Mouse (Mus musculus) retina, postnatal 1 day (tissue): ENCODE measurements around the gene Hnrnpf.

Experiments
- DNase-seq: peaks from one replicate; pipeline ENCODE4 v3.0.0-alpha.2; 2012

Gene Hnrnpf

DNA sequence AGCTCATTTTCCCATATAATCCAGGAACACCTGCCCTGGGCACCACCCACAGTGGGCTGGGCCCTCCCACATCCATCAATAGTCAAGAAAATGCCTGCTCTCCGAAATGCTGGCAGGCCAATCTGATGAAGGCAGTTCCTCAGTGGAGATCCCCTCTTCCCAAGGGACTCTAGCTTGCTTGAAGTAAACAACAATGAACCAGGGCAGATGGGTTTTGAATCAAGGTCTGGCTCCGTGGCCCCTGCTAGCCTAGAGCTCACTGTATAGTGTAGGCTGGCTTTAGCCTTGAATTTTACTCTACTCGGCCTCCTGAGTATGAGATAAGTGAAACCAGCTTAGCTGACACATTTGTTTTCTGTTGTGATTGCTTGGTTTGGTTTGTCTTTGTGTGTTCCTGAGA lies 7.7 kb upstream of the Hnrnpf start:
- no peak for DNase-seq

DNA sequence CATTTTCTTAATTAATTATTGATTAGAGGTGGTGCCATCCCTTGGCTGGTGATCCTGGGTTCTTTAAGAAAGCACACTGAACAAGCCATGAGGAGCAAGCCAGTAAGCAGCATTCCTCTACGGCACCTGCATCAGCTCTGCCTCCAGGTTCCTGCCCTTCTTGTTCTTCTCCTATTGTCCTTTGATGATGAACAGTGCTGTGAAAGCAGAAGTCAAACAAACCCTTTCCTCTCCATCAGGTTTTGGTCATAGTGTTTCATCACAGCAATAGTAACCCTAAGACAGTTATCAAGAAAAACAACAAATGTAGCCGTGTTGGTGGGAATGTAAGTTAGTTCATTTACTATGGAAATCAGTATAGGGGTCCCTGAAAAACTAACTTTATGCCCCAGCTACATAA lies 6.7 kb upstream of the Hnrnpf start:
- no peak for DNase-seq

DNA sequence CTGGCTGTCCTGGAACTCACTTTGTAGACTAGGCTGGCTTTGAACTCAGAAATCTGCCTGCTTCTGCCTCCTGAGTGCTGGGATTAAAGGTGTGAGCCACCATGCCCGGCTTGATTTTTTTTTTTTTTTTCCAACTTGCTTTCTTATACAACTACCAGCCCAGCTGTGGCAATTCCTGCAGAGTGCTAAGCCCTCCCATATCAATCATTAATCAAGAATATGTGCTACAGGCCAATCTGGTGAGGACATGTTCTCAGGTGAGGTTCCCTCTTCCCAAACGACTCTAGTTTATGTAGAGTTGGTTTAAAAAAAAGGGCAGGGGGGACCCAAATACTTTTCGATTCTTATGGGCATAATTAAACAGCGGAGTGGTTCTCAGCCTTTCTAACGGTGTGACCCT lies 2.3 kb upstream of the Hnrnpf start:
- no peak for DNase-seq

DNA sequence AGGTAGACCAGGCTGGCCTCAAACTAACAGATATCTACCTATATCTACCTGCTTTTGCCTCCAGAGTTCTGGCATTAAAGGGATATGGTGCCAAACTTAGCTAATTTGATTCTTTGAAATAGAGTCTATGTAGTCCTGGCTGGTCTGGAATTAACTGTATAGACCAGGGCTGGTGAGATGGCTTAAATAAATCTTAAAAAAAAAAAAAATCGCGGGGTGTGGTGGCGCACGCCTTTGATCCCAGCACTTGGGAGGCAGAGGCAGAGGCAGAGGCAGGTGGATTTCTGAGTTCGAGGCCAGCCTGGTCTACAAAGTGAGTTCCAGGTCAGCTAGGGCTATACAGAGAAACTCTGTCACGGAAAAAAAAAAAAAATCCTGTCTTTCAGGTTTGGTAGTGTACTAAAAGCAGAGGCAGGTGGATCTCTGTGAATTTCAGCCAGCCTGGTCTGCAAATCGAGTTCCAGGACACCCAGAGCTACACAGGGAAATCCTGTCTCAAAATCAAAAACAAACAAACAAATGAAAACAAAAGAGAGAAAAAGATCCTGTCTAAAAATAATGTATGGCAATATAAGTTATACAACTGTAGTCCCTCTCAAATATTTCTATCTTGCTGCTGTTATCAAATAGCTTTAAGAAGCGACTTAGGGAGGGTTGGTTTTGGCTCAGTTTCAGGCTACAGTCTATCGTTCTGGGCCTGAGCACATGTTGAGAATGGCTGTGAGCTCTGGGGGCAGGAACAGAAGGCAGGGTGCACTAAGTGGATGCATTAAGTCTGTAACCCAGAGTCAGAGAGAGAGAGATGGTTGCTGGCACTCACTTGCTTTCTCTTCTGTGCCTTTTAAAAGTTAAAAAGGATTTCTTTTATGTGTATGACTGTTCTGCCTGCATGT lies 1.6 kb downstream of the Hnrnpf start:
- no peak for DNase-seq

DNA sequence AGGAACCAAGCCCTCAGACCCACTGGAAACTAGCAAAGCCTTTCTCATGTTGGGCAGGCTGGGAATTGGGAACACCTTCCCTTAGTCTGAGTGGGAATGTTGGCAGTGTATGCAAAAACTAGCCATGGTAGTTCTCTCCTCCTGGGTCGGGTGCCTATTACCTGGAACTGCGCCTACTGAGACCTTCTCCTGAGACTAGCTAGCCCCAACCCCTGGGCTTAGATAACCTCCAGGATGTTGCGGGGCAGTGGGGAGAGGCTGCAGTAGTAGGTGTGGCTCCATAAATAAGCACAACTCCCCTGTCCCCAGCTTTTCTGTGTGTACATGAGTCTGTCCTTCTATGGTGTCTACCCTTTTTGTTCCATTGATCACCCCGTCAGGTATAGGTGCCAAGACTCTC lies 2.4 kb downstream of the Hnrnpf start:
- no peak for DNase-seq

DNA sequence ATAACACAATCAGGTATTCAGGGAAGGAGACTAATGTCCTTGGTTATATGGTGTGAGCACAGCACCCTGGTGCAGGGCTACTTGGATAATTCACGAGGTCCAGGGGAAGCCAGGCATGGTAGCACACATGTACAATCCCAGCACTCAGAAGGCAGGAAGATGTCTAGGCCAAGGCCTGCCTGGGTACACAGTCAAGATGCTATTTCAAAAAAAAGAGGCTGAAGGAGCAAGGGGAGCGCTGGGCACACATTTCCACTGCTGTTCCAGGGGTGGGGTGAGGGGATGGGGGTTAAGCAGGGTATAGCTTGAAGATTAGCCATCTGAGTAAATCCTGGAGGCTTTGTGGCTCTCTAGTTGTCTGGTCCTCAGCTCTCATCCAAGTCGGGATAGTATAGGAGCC lies 3.7 kb downstream of the Hnrnpf start:
- no peak for DNase-seq

DNA sequence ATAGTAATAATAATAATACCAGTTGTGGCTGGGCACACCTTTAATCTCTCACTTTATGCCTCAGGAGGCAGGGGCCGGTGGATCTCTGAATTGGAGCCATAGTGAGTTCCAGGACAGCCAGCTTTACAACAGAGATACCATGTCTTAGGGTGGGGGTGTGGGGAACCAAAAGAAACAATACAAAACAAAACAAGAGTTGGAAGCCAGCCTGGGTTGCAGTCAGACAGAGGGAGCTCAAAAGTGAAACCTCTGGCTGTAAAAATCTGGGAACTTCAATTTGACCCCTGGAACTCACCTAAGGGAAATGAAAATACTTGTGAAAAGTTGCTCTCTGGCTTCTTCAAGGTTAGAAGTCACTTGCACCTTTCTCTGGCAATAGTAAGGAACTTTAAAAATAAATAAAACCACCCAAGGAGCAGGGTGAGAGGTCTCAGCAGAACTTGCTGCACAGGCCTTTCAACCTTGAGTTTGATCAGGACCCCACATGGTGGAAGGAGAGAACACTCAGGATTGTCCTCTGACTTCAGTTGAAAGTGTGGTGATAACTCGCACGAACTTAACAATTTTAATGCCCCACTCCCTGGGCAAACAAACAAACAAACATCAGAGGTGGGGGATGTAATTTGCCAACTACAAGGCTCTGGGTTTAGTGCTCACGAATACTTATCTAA lies 5.3 kb downstream of the Hnrnpf start:
- DNase-seq, result no peak

DNA sequence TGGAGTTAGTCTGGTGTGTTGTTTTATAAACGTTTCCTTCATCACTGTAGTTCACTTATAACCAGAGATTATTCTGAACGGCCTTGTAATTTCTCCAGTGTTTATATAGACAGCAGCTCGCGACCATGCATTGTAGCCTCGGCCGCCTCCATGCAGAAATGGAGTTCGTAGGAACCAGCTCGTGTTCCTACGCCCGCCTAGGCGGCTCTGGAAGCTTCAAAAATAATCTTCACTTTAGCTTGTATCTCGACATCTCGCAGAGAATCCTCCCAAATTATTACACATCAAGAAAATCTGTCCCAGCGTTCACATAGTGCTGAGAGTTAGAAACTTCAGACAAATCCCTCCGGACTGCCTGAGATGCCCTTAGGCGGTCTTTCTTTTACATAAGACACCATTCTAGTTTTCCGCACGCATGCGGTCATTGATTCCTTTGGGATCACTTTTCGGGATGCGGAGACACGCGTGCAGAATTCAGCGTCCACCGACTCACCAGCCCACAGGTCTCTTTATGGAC lies 5.9 kb downstream of the Hnrnpf start:
- no peak for DNase-seq

DNA sequence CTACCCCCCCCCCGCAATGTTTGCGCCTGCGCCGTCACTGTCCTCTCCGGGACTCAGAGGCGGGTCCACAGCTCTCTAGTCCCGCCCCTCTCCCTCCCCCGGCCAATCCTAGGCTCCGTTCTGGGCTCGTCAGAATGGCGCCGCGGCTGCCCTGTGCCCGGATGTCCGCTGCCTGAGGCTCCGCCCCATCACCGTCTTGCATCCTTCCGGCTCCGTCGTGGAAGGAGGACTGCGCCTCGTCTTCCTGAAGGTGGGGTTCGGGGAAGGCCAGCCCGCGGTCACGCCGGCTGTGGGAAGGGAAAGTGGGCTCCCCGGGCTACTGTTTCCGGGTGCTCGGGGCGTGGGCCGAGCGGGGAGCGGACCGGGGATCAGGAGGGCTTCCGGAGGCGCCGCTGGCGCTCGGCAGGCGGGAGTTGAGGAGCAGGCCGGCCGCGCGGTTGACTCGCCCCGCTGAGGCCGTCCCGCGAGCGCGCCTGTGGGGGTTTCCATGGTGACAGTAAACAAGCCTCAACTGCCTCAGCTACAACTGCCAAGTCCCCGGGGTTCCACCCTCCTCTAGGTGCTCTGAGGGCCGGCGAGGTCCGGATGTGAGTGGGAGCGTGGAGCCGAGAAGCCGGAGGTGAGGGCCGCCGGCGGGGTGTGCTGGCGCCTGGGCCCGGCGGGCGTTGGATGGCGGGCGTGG lies 6.6 kb downstream of the Hnrnpf start:
- peak; percentile 98 for DNase-seq

DNA sequence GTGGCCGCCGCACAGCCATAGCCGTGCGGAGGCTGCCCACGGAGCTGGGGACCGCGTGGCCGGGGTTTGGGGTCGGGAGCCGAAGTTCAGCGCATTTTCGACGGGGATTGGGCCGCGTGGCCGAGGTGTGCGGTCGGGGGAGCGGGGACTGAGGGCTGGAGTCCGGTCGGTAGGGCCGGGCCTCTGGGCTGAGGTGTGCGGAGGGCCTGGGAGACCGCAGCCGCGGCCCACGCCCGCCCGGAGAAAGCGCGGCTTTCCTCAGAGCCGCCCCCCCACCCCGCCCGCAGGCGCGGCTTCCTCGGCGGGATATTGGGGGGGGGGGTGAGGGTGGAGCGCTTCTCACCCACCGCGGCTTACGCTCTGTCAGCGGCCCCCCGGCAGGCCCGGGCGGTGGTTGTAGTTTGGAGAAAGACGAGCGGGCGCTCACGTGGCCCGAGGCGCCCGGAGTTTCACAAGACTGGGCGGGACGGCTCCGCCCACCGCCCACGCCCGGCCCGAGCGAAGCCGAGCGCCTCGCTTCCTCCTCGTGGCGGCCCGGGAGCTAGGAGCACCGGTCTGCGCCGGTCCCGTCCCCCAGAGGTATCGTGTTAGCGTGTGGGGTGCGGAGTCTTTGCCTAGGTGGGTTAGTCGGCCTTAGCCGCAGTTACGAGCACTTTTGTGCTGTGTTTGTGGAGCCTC lies 7.3 kb downstream of the Hnrnpf start:
- DNase-seq, result peak; percentile 87

DNA sequence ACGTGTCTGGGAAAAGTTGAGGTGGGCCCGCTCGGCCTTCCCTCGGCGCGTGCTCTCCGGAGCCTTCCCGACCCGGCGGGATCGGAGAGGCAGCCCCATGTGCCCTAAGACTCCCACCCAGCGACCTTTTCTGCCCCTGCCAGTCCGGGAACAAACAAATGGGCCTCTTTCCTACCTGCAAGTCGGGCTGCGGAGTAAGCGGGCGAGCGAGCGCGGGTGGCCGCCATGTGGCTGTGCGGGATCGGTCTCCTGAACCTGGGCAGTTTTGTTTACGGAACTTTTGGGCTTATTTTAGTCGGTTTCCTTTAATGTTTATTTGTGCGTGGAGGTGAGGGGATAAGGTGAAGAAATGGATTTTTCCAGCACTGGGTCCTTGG lies 7.8 kb downstream of the Hnrnpf start:
- no peak for DNase-seq

DNA sequence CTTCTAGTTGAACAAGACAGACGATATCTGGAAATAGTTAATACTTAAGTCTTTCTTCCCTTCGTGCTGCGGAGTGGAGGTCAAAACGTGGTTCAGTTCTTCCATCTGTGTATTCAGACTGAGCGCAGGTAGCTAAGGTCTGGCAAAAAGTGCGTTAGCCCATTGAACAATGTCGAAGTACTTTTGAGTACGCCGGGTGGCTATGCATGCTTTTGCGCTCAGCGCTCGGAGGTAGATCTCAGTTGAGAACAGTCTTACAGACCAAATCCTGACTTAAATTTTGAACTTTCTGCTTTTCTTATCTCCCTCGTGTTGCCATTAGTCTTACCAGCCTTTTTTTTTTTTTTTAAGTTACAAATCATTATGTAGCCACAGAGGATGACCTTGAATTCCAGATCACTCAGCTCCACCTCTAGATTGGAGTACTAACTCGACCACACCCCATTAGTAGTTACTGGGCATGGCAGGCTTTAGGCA lies 8.3 kb downstream of the Hnrnpf start:
- no peak for DNase-seq

DNA sequence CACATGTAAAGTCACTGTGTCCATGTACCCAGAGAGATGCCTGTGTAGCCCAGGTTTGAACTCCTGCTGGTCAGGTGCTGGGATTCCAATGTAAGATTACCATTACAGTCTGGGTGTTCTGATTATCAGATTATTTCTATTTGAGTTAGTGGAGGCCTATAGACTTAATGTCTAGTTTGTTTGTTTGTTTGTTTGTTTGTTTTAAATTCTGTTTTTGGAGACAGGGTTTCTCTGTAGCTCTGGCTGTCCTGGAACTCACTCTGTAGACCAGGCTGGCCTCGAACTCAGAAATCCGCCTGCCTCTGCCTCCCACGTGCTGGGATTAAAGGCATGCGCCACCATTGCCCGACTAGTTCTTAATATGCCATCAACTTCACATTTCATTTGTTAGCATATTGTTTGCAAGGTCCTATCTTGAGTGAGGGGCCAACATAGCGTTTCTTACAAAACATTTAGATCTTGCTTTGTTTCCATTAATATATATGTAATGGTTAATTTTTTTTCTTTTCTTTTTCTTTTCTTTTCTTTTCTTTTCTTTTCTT lies 10.1 kb downstream of the Hnrnpf start:
- DNase-seq, result no peak

DNA sequence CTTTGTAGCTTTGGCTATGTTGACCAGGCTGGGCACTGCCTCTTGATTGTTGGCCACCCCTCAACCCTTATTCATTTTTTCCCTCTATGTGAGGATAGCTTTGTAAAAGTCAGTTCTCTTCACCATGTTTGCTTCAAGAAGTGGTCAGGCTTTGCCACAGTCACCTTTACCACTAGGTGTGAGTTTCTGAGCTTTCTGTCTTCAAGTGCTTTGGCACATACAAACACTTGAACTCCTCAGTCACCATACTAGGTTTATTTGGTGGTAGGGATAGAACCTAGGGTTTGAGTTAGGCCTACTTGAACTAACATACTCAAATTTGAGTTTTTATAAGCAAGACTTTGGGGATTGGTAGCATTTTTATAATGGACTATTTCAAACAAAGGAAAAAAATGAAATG lies 14.4 kb downstream of the Hnrnpf start:
- no peak for DNase-seq

DNA sequence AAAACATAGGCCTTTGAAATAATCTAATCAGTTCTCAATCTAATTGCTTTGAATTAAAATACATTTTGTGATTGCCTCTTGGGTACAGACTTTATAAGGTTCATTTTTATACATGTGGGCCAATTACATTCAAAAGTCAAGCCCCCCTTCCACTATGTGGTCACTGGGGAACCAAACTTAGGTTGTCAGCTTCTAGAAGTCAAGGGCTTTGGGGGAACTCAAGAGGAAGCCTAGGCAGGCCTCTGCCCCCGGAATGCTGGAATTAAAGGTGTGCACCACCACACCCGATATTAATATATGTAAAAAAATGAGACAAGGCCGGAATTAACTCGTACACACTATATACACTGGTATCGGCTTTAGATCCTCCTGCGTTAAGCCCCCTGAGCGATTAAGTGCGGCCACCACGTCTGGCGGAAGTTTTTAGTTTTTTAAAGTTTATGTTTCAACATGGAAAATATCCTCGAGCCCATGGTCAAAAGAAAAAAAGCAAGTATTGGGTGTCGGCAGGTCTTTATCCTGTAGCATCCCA lies 16.1 kb downstream of the Hnrnpf start:
- no peak for DNase-seq

DNA sequence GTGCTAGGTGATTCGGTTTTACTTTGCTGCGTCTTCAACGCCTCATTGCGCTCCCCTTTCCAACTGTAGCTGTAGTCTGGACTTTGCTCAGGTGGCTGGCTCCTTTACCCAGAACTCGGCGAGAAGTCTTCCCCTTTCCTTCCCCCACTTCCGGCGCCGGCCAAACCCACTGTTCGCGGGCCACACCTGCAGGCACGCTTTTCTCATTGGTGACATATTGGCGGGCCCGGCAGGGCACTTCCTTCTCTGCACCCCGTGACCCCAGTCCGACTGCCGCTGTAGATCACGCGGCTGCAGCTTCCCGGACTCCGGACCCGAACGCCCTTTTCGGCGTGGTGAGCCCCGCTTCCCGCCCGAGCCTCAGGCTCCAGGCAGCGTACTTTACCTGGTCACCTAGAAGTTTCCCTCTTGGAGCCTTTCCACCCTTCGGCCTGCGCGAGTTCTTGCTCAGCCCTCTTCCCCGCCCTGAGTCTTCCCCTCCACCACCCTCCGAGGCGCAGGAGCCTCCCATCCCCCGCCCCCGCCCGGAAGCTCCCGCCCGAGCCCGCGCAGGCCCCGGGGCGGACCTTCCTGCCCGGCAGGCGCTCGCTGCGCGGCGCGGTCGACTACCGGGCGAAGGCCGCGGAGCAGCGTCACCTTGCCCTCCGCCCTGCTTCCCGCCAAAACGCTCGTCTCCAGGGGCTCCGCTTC lies 16.8 kb downstream of the Hnrnpf start:
- DNase-seq, result peak; percentile 87

DNA sequence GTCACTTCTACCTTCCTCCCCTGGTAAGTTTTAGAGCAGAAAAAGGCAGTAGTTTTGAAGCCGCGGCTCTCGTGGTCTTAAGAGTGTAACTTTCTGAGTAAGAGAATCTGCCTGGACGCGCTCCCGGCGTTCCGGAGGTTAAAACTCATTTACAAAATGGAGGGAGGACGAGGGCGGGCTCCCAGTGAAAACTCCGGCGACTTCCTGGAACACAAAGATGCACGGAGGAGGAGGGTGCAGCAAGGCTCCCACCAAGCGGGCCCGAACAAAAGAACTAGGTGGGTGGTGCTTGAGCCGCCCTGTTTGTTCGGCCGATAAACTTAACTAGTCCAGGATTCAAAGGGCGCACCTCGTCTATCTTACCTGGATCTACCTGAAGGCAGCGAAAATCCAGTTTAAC lies 17.5 kb downstream of the Hnrnpf start:
- peak; percentile 76 for DNase-seq

DNA sequence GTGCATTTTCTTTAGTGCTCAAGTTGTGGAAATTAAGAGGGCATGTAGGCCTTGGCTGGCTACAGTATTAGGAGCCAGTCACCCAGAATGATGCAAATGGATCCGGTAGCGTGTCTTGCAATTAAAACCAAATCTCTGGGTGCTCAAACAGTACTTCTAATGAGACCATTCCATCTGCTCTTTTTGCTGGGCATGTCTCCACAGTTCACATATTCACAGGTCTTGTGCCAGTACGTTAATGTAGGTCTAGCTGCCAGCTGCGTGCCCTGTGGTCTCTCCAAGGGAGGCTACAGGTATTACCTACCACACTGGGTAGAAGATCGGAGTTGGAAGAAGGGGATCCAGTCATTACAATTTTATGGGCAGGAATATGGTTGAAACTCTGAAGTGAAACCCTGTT lies 17.9 kb downstream of the Hnrnpf start:
- no peak for DNase-seq

DNA sequence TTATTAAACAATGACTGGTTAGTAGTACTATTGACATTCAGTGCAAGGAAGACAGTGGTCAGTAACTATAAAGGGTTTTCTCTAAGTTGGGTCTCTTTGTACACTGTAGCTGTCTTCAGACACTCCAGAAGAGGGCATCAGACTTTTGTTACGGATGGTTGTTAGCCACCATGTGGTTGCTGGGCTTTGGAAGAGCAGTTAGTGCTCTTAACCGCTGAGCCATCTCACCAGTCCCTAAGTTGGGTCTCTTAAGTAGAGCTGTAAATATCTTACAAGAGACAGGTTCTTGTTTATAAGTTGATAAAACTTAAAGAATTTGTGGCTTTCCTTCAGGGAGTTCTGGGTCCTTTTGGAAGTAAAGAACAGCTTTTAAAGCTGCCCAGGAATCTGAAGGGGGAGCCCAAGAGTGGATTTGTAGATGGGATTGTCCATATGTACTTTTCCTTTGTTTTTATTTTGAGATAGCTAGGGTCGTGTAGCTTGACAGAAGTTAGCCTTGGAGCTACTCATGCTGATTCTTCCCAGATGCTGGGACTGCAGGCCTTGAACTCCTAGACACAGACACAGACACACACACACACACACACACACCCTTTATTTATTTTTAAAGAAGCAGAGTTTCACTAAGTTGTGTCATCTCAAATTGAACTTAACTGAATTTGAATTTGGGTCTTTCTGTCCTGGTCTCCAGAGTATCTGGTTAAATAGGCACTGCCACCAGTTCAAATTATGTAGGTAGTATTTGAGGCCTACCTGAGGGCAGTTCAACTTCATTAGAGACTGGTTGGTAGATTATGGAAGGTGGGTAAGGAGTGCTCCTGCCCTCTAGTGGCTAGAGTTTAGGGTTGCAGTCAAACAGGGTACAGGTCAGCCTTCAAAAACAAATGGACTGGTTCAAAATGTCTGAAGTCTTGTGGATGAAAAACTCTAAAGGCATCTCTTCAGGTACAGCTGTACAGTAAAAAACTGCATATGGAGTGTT lies 20.8 kb downstream of the Hnrnpf start:
- DNase-seq, result peak; percentile 78

DNA sequence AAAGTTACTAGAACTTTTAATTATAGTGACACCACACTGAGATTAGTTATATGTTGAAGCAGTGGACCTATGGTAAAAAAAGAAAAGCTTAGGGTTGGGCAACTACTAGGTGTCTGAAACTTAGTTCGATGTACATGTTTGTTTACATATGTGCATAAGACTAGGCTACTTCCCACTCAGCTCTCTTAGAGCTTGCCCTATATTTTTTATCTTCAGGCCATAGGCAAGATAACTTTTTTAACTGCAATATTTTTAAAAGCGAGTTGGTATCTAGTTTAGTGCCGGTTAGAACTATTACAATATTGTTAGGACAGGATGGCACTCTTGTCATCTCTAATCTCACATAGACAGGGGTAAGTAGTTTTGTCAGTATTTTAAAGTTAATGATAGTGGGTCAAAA lies 21.9 kb downstream of the Hnrnpf start:
- DNase-seq, result no peak
